Mouse (Mus musculus): ENCODE results near the gene Cryz. TPM values are rescaled to one million over a fixed set of nuclear protein-coding genes. Genes with fewer than 3 reads are reported as not detected.
A peak's percentile ranks its signal among the peaks of the same experiment; 100 is the strongest.

Cryz gene
- polyA plus RNA-seq, 1 experiment from 2014 or later, result 18.6 TPM

DNA sequence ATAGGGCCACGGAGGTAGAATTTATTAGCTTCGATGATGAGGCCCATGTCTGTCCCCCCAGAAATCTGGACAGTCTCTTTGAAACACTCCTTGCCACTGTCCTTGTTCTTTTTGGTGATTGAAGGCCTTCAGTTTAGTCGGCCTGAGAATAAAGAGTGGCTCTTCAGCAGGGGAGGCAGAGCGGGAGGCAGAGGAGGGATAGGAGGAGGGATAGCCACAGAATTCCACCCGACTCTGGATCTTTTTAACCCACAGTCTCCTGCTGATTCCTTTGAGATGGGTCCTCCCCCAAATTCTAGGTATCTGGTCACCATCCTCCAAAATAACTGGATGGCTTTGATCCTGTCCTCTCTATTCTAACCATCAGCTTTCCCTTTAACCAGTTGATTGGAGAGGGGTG lies 56.9 kb downstream of the Cryz start:
- DNase-seq (ENCODE audit: low spot score, missing footprints) (peak; percentile 84), ATAC-seq (ENCODE audit: low FRiP score) (peak; percentile 6; the same call in 1 of the 2 replicates)
- H3K9ac ChIP-seq (ENCODE audit: low read length), result no peak overlapping the region
- H3K36me3 ChIP-seq (ENCODE audit: control insufficient read depth, insufficient read depth, low read length), result no peaks in the 10 kb centered on the region
- H3K9me3 ChIP-seq (ENCODE audit: control insufficient read depth, low read length), result no peaks in the 10 kb centered on the region
- no peaks in the 10 kb centered on the region for H3K27me3 ChIP-seq (ENCODE audit: control insufficient read depth, insufficient read depth, low read length)
- no peak overlapping the region for H3K4me2 ChIP-seq
- 53% methylated on average over 5 of the region's 5 CpGs for WGBS
- H3K27ac ChIP-seq (ENCODE audit: low read depth, low read length), result no peak overlapping the region
- no peak overlapping the region for H3K4me3 ChIP-seq (ENCODE audit: low read depth, low read length)
- H3K4me1 ChIP-seq (ENCODE audit: control insufficient read depth, insufficient read depth, low read length), result no peaks in the 10 kb centered on the region

- Histone ChIP-seq H3K9me3 (ENCODE audit: control insufficient read depth, low read length) (no peaks in the 10 kb centered on the region), H3K4me3 (ENCODE audit: low read depth, low read length) (no peak overlapping the region), H3K27me3 (ENCODE audit: control insufficient read depth, insufficient read depth, low read length) (no peaks in the 10 kb centered on the region), H3K9ac (ENCODE audit: low read length) (no peak overlapping the region), H3K36me3 (ENCODE audit: control insufficient read depth, insufficient read depth, low read length) (no peaks in the 10 kb centered on the region), H3K4me1 (ENCODE audit: control insufficient read depth, insufficient read depth, low read length) (no peaks in the 10 kb centered on the region), H3K4me2 (no peak overlapping the region), H3K27ac (ENCODE audit: low read depth, low read length) (no peak overlapping the region)
- no peak for DNase-seq (ENCODE audit: low spot score, missing footprints)
- no peak for ATAC-seq (ENCODE audit: low FRiP score)
- WGBS, result 65% methylated on average over 6 of the region's 6 CpGs
These were observed 57.8 kb downstream of the Cryz start for GRCm38 (mm10) chr3:154654284-154654683.

DNA sequence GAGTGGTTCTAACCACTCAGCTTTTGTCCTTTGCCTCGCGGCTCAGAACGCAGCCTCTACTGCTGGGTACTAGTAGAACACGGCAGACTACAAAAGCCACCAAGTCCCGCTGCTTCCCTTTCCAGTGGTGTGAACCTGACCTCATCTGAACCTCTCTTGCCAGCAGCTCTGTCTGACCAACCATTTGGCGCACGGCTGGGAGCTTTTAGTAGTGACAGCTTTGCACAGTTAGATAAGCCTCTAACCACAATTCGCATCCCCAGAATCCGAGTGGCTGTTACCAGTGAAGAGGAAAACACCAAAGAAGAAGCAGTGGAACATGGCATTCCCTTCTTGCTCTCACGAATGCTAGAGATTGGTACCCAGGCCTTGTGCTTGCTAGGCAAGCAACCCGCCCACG lies 58.4 kb downstream of the Cryz start:
- Histone ChIP-seq H3K4me2 (no peak overlapping the region), H3K27me3 (ENCODE audit: control insufficient read depth, insufficient read depth, low read length) (no peaks in the 10 kb centered on the region), H3K9me3 (ENCODE audit: control insufficient read depth, low read length) (no peaks in the 10 kb centered on the region), H3K9ac (ENCODE audit: low read length) (no peak overlapping the region), H3K36me3 (ENCODE audit: control insufficient read depth, insufficient read depth, low read length) (no peaks in the 10 kb centered on the region), H3K27ac (ENCODE audit: low read depth, low read length) (no peak overlapping the region), H3K4me1 (ENCODE audit: control insufficient read depth, insufficient read depth, low read length) (no peaks in the 10 kb centered on the region), H3K4me3 (ENCODE audit: low read depth, low read length) (no peak overlapping the region)
- DNase-seq (ENCODE audit: low spot score, missing footprints) (no peak), ATAC-seq (ENCODE audit: low FRiP score) (no peak)
- WGBS, result 77% methylated on average over 12 of the region's 12 CpGs

GRCm38 (mm10) chr3:154655711-154656110 lies 59.2 kb downstream of the Cryz start:
- Histone ChIP-seq H3K4me3 (ENCODE audit: low read depth, low read length) (no peak overlapping the region), H3K4me1 (ENCODE audit: control insufficient read depth, insufficient read depth, low read length) (no peaks in the 10 kb centered on the region), H3K9ac (ENCODE audit: low read length) (no peak overlapping the region), H3K9me3 (ENCODE audit: control insufficient read depth, low read length) (no peaks in the 10 kb centered on the region), H3K27ac (ENCODE audit: low read depth, low read length) (no peak overlapping the region), H3K27me3 (ENCODE audit: control insufficient read depth, insufficient read depth, low read length) (no peaks in the 10 kb centered on the region), H3K4me2 (no peak overlapping the region), H3K36me3 (ENCODE audit: control insufficient read depth, insufficient read depth, low read length) (no peaks in the 10 kb centered on the region)
- DNase-seq (ENCODE audit: low spot score, missing footprints), result no peak
- no peak for ATAC-seq (ENCODE audit: low FRiP score)
- WGBS, result 87% methylated on average over 5 of the region's 5 CpGs

- ATAC-seq (ENCODE audit: low FRiP score), result no peak
- whole genome bisulfite sequencing, result 25% methylated on average over 7 of the region's 7 CpGs
These were observed 67.0 kb downstream of the Cryz start, which contains the start of gene Erich3 for GRCm38 (mm10) chr3:154663545-154663944. Erich3 (plus strand) TSS chr3:154663859.

DNA sequence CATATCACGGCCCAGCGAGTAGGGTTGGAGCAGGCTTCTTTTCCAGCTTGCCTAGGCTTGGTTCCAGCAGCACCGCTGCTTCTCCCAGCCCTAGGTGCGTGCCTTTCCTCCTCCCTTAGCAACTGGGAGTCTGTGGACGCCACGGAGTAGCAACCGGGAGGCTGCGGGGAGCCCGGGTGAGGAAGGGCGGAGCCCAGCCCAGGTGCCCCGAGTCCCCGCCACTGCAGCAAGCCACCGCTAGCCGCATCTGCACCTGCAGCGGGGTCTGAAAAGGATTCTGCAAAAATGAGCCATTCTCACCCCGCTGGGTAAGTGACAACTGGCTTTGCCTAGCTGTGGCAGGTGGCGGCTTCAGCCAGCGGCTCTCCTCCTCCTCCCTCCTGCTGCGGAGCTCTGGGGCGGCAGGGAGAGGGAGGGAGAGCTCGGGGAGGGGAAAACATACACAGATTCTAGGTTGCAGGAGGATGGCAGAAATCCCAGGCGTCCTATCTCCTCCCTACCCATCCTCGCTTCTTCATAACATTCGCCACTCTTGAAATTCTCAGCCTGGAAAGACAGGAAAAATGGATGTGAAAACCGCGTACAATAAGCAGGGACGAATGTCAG lies 67.6 kb downstream of the Cryz start:
- no peaks in the 10 kb centered on the region for H3K36me3 ChIP-seq (ENCODE audit: control insufficient read depth, insufficient read depth, low read length)
- DNase-seq (ENCODE audit: low spot score, missing footprints) (peak; percentile 95), ATAC-seq (ENCODE audit: low FRiP score) (peak; percentile 90)
- H3K4me1 ChIP-seq (ENCODE audit: control insufficient read depth, insufficient read depth, low read length), result peaks cover 5% of the 10 kb centered on the region; the same call in 1 of the 2 replicates
- peak overlapping the region; percentile 56 for H3K9ac ChIP-seq (ENCODE audit: low read length)
- H3K4me3 ChIP-seq (ENCODE audit: low read depth, low read length), result peak overlapping the region; percentile 42
- H3K4me2 ChIP-seq, result peak overlapping the region; percentile 71
- WGBS, result 4% methylated on average over 25 of the region's 27 CpGs
- no peaks in the 10 kb centered on the region for H3K9me3 ChIP-seq (ENCODE audit: control insufficient read depth, low read length)
- H3K27ac ChIP-seq (ENCODE audit: low read depth, low read length), result no peak overlapping the region
- peaks cover 5% of the 10 kb centered on the region; the same call in 1 of the 2 replicates for H3K27me3 ChIP-seq (ENCODE audit: control insufficient read depth, insufficient read depth, low read length)

More at GRCm38 (mm10) chr3:154663545-154663944, 67.0 kb downstream of the Cryz start, which contains the start of gene Erich3:
- Histone ChIP-seq H3K4me1 (ENCODE audit: control insufficient read depth, insufficient read depth, low read length) (peaks cover 5% of the 10 kb centered on the region; the same call in 1 of the 2 replicates), H3K9me3 (ENCODE audit: control insufficient read depth, low read length) (no peaks in the 10 kb centered on the region), H3K9ac (ENCODE audit: low read length) (peak within 1 kb of the TSS; percentile 56), H3K4me2 (peak within 1 kb of the TSS; percentile 71), H3K27me3 (ENCODE audit: control insufficient read depth, insufficient read depth, low read length) (peaks cover 5% of the 10 kb centered on the region; the same call in 1 of the 2 replicates), H3K27ac (ENCODE audit: low read depth, low read length) (no peak within 1 kb of the TSS), H3K36me3 (ENCODE audit: control insufficient read depth, insufficient read depth, low read length) (no peaks in the 10 kb centered on the region), H3K4me3 (ENCODE audit: low read depth, low read length) (peak within 1 kb of the TSS; percentile 42)
- peak; percentile 89 for DNase-seq (ENCODE audit: low spot score, missing footprints)

DNA sequence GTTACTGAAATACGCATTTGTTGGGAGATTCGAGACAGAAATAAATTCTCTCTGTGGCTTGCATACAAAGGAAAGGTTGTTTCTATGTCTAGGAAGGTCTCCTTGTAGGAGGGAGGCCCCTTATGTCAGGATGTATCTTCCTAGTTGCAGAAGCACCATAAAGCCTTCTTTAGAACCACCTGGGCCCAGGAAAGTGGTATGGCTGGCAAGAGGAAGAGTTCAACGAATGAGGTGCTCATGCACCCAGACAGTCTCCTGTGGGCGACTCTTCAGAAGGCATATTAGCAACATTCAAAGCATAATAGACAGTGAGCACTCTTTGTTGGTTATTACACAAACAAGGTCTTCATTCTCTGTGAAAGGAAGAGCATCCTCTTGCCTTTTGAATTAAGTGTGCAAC lies 68.1 kb downstream of the Cryz start:
- Histone ChIP-seq H3K27me3 (ENCODE audit: control insufficient read depth, insufficient read depth, low read length) (peaks cover 5% of the 10 kb centered on the region; the same call in 1 of the 2 replicates), H3K4me2 (peak overlapping the region; percentile 71; the same call in 1 of the 2 replicates), H3K27ac (ENCODE audit: low read depth, low read length) (no peak overlapping the region), H3K4me1 (ENCODE audit: control insufficient read depth, insufficient read depth, low read length) (peaks cover 5% of the 10 kb centered on the region; the same call in 1 of the 2 replicates), H3K9ac (ENCODE audit: low read length) (no peak overlapping the region; the same call in 1 of the 2 replicates), H3K36me3 (ENCODE audit: control insufficient read depth, insufficient read depth, low read length) (no peaks in the 10 kb centered on the region), H3K4me3 (ENCODE audit: low read depth, low read length) (no peak overlapping the region), H3K9me3 (ENCODE audit: control insufficient read depth, low read length) (no peaks in the 10 kb centered on the region)
- WGBS, result 35% methylated on average over 4 of the region's 4 CpGs
- DNase-seq (ENCODE audit: low spot score, missing footprints), result no peak
- ATAC-seq (ENCODE audit: low FRiP score), result no peak

GRCm38 (mm10) chr3:154668485-154668884 lies 72.0 kb downstream of the Cryz start:
- DNase-seq (ENCODE audit: low spot score, missing footprints), result no peak
- Histone ChIP-seq H3K9ac (ENCODE audit: low read length) (no peak overlapping the region), H3K36me3 (ENCODE audit: control insufficient read depth, insufficient read depth, low read length) (no peaks in the 10 kb centered on the region), H3K4me3 (ENCODE audit: low read depth, low read length) (no peak overlapping the region), H3K27me3 (ENCODE audit: control insufficient read depth, insufficient read depth, low read length) (peaks cover under 1% of the 10 kb centered on the region; the same call in 1 of the 2 replicates), H3K4me1 (ENCODE audit: control insufficient read depth, insufficient read depth, low read length) (peaks cover 1% of the 10 kb centered on the region; the same call in 1 of the 2 replicates), H3K27ac (ENCODE audit: low read depth, low read length) (no peak overlapping the region), H3K9me3 (ENCODE audit: control insufficient read depth, low read length) (no peaks in the 10 kb centered on the region), H3K4me2 (no peak overlapping the region)
- no peak for ATAC-seq (ENCODE audit: low FRiP score)
- WGBS, result 87% methylated on average over 3 of the region's 3 CpGs

- Histone ChIP-seq H3K36me3 (ENCODE audit: control insufficient read depth, insufficient read depth, low read length) (no peaks in the 10 kb centered on the region), H3K4me1 (ENCODE audit: control insufficient read depth, insufficient read depth, low read length) (no peaks in the 10 kb centered on the region), H3K9ac (ENCODE audit: low read length) (no peak overlapping the region), H3K4me3 (ENCODE audit: low read depth, low read length) (no peak overlapping the region), H3K4me2 (no peak overlapping the region), H3K27me3 (ENCODE audit: control insufficient read depth, insufficient read depth, low read length) (no peaks in the 10 kb centered on the region), H3K27ac (ENCODE audit: low read depth, low read length) (no peak overlapping the region), H3K9me3 (ENCODE audit: control insufficient read depth, low read length) (no peaks in the 10 kb centered on the region)
- 84% methylated on average over 6 of the region's 6 CpGs for WGBS
- DNase-seq (ENCODE audit: low spot score, missing footprints) (no peak), ATAC-seq (ENCODE audit: low FRiP score) (no peak)
These were observed 74.1 kb downstream of the Cryz start for GRCm38 (mm10) chr3:154670584-154670983.
